Mouse (Mus musculus) cortical plate, adult 2 months (tissue): ENCODE measurements around the gene Tmigd1. TPM values are rescaled to one million over a fixed set of nuclear protein-coding genes. Genes with fewer than 3 reads are reported as not detected.
A peak's percentile ranks its signal among the peaks of the same experiment; 100 is the strongest.

Source experiments
- H3K27ac ChIP-seq: fragments of 200-500 bp; 2 replicates; pipeline ENCODE4 v1.5.1; 2012; ENCODE audit warnings: low read length, control low read depth, inconsistent platforms; ENCODE audit not compliant: insufficient read depth
- H3K4me1 ChIP-seq: fragments of 200-500 bp; 2 replicates; pipeline ENCODE4 v1.6.1; 2011; ENCODE audit warnings: low read length; ENCODE audit not compliant: control insufficient read depth, insufficient read depth
- H3K4me3 ChIP-seq: fragments of 200-500 bp; 2 replicates; pipeline ENCODE4 v1.5.1; 2011; ENCODE audit warnings: mild to moderate bottlenecking, low read length, control low read depth; ENCODE audit not compliant: insufficient read depth
- CTCF ChIP-seq: fragments of 200-500 bp; IDR thresholded peaks from 2 replicates; pipeline ENCODE4 v1.5.1; 2011; ENCODE audit warnings: mild to moderate bottlenecking, control low read depth, low read length; ENCODE audit not compliant: insufficient read depth; ENCODE audit errors: extremely low read depth
- POLR2A ChIP-seq: fragments of 200-500 bp; IDR thresholded peaks from 2 replicates; pipeline ENCODE4 v1.6.1; 2011; ENCODE audit warnings: mild to moderate bottlenecking, low read length, control low read depth; ENCODE audit not compliant: insufficient read depth; ENCODE audit errors: extremely low read depth
- polyA plus RNA-seq: library from polyadenylated mRNA; depleted of rRNA; stranded (reverse); fragments of >200 nt; gene quantifications from 2 replicates; pipeline ENCODE4 v1.2.3, GENCODE M21; 2012

Tmigd1 gene
- polyA plus RNA-seq, 1 experiment: not detected

GRCm38 (mm10) chr11:76879816-76880215 is 22.1 kb upstream of the Tmigd1 start:
- no peaks in the 10 kb centered on the region for H3K4me1 ChIP-seq
- H3K4me3 ChIP-seq: no peak overlapping the region
- no peak overlapping the region for H3K27ac ChIP-seq
- TF ChIP-seq POLR2A (no peak), CTCF (no peak)

- Histone ChIP-seq H3K4me1 (no peaks in the 10 kb centered on the region), H3K4me3 (no peak overlapping the region), H3K27ac (no peak overlapping the region)
- TF ChIP-seq POLR2A (no peak), CTCF (no peak)
Measured at GRCm38 (mm10) chr11:76884451-76884850, 17.5 kb upstream of the Tmigd1 start.

GRCm38 (mm10) chr11:76889339-76890164 is 12.4 kb upstream of the Tmigd1 start:
- Histone ChIP-seq H3K4me1 (no peaks in the 10 kb centered on the region), H3K4me3 (no peak overlapping the region), H3K27ac (peak overlapping the region; percentile 49; the same call in 1 of the 2 replicates)
- TF ChIP-seq CTCF: no peak
- TF ChIP-seq POLR2A: no peak

GRCm38 (mm10) chr11:76891171-76891570 is 10.8 kb upstream of the Tmigd1 start:
- no peak for TF ChIP-seq POLR2A
- no peak for TF ChIP-seq CTCF

GRCm38 (mm10) chr11:76891738-76892349 is 10.1 kb upstream of the Tmigd1 start:
- Histone ChIP-seq H3K27ac (no peak overlapping the region), H3K4me1 (no peaks in the 10 kb centered on the region), H3K4me3 (no peak overlapping the region)
- TF ChIP-seq CTCF: no peak
- no peak for TF ChIP-seq POLR2A

More at GRCm38 (mm10) chr11:76891171-76891570, 10.8 kb upstream of the Tmigd1 start:
- Histone ChIP-seq H3K4me3 (no peak overlapping the region), H3K27ac (no peak overlapping the region), H3K4me1 (no peaks in the 10 kb centered on the region)

GRCm38 (mm10) chr11:76892972-76893371 is 9.0 kb upstream of the Tmigd1 start:
- Histone ChIP-seq H3K4me3 (no peak overlapping the region), H3K4me1 (no peaks in the 10 kb centered on the region), H3K27ac (no peak overlapping the region)
- TF ChIP-seq CTCF (no peak), POLR2A (no peak)

GRCm38 (mm10) chr11:76893570-76893969 is 8.4 kb upstream of the Tmigd1 start:
- TF ChIP-seq POLR2A (no peak), CTCF (no peak)
- H3K4me1 ChIP-seq: no peaks in the 10 kb centered on the region

GRCm38 (mm10) chr11:76894240-76894639 is 7.7 kb upstream of the Tmigd1 start:
- no peak overlapping the region for H3K27ac ChIP-seq
- H3K4me1 ChIP-seq: no peaks in the 10 kb centered on the region
- no peak for TF ChIP-seq POLR2A
- TF ChIP-seq CTCF: peak; percentile 75
- H3K4me3 ChIP-seq: no peak overlapping the region

More at GRCm38 (mm10) chr11:76893570-76893969, 8.4 kb upstream of the Tmigd1 start:
- Histone ChIP-seq H3K27ac (no peak overlapping the region), H3K4me3 (no peak overlapping the region)

- no peak overlapping the region for H3K4me3 ChIP-seq
- H3K4me1 ChIP-seq: no peaks in the 10 kb centered on the region
- TF ChIP-seq CTCF: no peak
- no peak for TF ChIP-seq POLR2A
- H3K27ac ChIP-seq: no peak overlapping the region
Measured at GRCm38 (mm10) chr11:76896360-76896759, 5.6 kb upstream of the Tmigd1 start.

GRCm38 (mm10) chr11:76897126-76897525 is 4.8 kb upstream of the Tmigd1 start:
- Histone ChIP-seq H3K4me1 (no peaks in the 10 kb centered on the region), H3K4me3 (no peak overlapping the region), H3K27ac (no peak overlapping the region)
- no peak for TF ChIP-seq POLR2A
- no peak for TF ChIP-seq CTCF
